Mouse (Mus musculus) embryonic fibroblast, embryonic 13.5 days (primary cell): ENCODE results near the gene AC124502.3. TPM values are rescaled to one million over a fixed set of nuclear protein-coding genes. Genes with fewer than 3 reads are reported as not detected.

Experiments used
- H3K27ac ChIP-seq: 2 replicates; pipeline ENCODE4 v1.5.1; 2012; ENCODE audit warnings: low read length, control low read depth, inconsistent platforms; ENCODE audit not compliant: insufficient read depth
- H3K4me1 ChIP-seq: 2 replicates; pipeline ENCODE4 v1.6.1; 2011; ENCODE audit warnings: low read length; ENCODE audit not compliant: control insufficient read depth, insufficient read depth
- H3K4me3 ChIP-seq: 2 replicates; pipeline ENCODE4 v1.5.1; 2011; ENCODE audit warnings: mild to moderate bottlenecking, control low read depth, low read length; ENCODE audit not compliant: insufficient read depth
- CTCF ChIP-seq: IDR thresholded peaks from 2 replicates; pipeline ENCODE4 v1.5.1; 2011; ENCODE audit warnings: mild to moderate bottlenecking, control low read depth, low read length, moderate library complexity, borderline replicate concordance; ENCODE audit not compliant: insufficient read depth
- POLR2A ChIP-seq: IDR thresholded peaks from 2 replicates; pipeline ENCODE4 v1.6.1; 2011; ENCODE audit warnings: low read depth, mild to moderate bottlenecking, control low read depth, low read length, moderate library complexity
- polyA plus RNA-seq: library from polyadenylated mRNA; stranded (reverse); fragments of >200 nt; gene quantifications from 2 replicates; pipeline ENCODE4 v1.2.4, GENCODE M21; 2011; ENCODE audit warnings: low read depth; ENCODE audit not compliant: missing spikeins, insufficient read length

AC124502.3 gene
- polyA plus RNA-seq, 1 experiment = 1.5 TPM

DNA sequence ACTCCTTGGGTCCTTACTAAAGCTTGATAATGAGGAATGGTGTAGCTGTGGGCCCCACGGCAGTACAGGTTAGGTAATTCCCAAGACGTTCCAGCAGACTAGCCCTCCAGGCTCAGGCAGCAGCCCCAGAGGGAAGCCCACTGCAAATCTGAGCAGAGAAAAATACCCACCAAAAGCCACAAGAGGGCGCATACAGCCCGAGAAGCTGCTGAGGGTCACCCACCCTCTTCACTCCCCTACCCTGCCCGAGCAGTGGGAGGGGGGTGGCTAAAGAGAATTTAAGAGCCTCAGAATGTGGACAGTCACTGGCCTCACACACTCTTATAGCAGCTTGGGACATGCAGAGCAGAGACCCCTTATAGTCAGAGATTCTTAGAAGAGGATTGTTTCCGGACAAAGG is 17.6 kb downstream of the AC124502.3 start:
- Histone ChIP-seq H3K4me1 (peaks cover 26% of the 10 kb centered on the region), H3K27ac (peak overlapping the region; percentile 13; the same call in 1 of the 2 replicates), H3K4me3 (no peak overlapping the region)
- TF ChIP-seq CTCF (0 out of 2 replicates have a peak, but pooled peaks have one; percentile 14), POLR2A (no peak)

DNA sequence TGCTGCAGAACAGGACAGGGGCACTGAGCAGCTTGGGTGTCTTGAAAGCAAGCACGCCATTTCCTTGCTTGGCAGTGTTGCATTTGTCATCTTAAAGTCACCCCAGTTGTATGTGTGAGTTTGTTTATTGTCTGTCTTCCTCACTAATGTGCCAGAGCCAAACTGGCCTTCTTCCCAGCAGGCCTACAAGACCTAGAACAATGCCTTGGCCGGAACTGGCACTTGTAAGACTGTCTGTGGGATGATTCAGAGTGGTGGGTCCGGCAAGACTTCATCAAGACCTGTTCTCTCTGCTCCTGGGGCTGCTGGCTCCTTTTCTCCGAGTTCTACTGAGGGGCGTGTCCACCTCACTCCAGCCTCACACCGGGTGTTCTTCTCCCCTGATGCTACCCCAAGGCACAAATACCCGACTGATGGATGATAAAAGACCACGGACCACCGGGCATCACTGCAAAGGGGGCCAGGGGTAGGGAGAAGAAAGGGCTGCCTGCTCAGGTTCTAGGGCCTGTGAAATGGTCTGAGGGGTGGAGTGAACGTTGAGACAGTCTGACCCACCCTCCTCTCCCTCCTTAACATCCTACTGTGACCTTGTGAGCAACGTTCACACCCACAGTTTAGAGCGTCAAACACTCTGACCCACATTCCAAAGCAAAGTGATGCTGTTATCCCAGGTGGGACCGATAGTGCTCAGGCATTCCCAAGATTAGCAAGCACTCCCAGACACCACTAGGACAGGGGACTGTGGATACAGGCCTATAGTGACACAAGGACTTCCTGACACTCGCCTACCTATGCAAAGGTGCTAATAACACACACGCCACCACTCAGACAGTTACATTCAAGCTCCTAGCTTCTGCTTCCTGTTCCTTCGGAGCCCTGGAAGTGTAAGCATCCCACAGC is 19.4 kb downstream of the AC124502.3 start:
- Histone ChIP-seq H3K4me3 (no peak overlapping the region), H3K27ac (peak overlapping the region; percentile 96), H3K4me1 (peaks cover 34% of the 10 kb centered on the region)
- no peak for TF ChIP-seq CTCF
- peak; percentile 56 for TF ChIP-seq POLR2A

DNA sequence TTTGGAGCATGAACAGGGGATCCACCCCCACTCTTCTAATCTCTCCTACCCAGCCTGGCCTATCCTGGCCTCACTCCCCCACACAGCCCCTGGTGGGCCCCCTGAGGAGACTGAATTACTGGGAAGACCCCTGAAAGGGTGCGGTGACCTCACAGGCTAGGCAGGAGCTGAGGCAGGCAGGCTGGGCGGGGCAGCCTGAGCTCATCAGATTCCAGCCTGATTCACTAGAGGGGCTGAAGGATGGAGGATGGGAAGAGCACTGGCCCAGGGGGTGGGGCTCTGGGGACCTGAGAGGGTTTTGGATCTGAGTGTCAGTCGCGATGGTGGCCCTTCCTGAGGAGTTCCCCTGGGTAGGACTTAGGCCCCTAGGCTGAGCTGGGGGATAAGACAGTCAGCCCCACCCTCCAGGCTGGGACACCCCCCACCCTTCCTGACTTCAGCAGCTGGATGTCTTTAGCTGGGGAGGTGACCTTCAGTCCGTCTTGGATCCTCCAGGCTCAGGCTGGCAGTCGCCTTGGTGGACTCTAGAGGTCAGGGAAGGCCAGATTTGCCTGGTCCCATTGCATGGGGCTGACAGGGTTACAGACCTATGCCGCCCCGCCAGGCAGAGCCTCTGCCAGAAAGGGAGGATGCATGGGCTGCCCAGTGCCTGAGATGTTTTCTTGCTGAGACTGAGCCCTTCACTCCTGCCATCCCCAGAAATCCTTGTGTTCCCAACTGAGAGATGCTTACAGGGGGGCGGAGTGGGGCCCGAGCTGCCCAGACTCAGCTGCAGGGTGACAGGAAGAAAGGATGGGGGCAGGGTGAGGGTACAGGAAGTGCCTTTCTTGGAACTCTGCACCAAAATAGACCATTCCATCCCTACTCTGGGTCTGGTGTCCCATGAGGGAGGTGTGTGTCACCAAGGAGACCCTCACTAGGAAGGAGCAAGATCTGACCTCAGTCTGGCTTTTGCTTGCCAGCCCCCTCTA is 20.4 kb downstream of the AC124502.3 start:
- Histone ChIP-seq H3K27ac (peak overlapping the region; percentile 96), H3K4me3 (no peak overlapping the region), H3K4me1 (peaks cover 34% of the 10 kb centered on the region)
- TF ChIP-seq CTCF = no peak
- peak; percentile 47 for TF ChIP-seq POLR2A

DNA sequence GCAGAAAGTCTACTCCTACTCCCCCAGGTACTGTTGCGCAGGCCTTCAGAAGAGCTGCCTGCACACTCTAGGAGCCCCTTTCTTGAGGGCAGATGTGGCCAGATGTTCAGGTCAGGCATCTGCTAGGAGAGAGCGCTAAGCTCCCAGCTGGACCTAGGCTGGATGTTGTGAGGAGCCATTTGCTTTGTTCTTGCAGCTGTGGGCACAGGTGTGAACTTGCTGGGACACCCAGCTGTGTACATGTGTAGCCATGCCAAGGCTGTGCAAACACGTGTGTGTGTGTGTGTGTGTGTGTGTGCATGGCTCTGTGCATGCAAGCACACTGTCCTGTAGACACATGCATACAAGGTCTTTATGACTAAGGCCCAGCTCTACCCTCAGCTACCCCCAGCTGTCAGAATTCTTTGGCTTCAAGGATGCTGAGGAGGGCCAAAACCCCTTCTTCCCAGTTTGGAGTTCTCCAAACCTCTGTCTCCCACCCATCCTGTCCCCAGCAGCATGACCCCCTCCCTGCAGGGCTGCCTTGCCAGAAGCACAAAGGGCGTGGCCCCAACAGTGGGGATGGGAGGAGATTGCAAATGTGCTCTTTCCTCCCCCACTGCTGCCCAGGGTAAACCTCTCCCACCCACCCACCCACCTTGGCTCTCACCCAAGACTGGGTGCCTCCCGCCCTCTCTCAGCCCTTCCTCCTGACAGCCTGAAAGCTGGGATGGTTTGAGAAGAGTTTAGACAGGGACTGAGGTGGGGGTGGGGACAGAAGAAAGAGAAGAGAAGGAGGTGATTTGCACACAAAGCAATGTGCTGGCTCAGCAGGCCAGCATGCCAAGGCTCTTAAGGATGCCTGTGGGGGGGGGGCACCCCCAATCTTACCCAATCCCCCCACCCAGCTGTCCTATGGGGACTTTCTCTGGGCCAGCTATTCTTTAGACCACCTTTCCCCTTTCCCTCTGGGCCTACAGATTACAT is 22.0 kb downstream of the AC124502.3 start:
- no peak for TF ChIP-seq CTCF
- peak; percentile 71 for TF ChIP-seq POLR2A
- Histone ChIP-seq H3K27ac (peak overlapping the region; percentile 96), H3K4me1 (peaks cover 46% of the 10 kb centered on the region), H3K4me3 (no peak overlapping the region)

DNA sequence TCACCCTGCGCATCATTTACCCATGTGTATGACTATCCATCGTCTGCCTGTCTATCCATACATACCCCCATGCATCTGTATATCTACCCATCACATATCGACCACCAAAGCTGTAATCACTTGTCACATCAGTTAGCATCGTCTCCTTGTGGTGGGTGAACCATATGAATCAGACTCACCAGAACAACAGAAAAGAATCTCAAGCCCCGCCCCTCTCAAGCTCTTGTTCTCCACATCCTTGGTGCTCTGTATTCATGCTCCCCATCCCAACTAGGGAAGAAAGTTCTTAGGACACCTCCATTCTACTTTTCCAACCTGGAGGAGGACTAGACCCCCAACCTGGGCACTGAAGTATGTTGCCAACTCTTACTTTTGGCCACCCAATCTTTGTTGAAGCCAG is 23.4 kb downstream of the AC124502.3 start:
- H3K4me1 ChIP-seq = peaks cover 49% of the 10 kb centered on the region
- peak overlapping the region; percentile 73 for H3K27ac ChIP-seq
- no peak overlapping the region for H3K4me3 ChIP-seq
- TF ChIP-seq CTCF (no peak), POLR2A (no peak; the same call in 1 of the 2 replicates)

DNA sequence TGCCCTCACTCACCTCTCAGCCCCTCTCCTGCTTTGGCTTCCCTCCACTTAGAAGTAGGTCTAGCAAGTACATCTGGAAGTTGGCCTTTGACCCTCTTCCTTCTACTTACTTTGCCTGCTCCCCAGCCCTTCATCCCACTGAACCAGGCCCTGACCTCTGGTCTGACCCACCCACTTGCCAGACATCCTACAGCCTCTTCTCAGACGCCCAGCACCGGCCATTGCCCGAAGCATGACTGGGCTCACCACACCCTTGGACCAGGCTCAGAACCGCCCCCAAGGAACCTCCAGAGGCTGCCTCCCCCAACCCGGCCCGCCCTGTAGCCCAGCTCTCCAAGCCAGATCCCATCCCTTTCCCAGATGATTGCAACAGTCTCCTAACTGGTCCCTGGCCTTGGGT is 23.8 kb downstream of the AC124502.3 start:
- H3K4me1 ChIP-seq = peaks cover 53% of the 10 kb centered on the region
- no peak overlapping the region for H3K4me3 ChIP-seq
- TF ChIP-seq POLR2A = peak; percentile 17; the same call in 1 of the 2 replicates
- no peak for TF ChIP-seq CTCF
- peak overlapping the region; percentile 73 for H3K27ac ChIP-seq

DNA sequence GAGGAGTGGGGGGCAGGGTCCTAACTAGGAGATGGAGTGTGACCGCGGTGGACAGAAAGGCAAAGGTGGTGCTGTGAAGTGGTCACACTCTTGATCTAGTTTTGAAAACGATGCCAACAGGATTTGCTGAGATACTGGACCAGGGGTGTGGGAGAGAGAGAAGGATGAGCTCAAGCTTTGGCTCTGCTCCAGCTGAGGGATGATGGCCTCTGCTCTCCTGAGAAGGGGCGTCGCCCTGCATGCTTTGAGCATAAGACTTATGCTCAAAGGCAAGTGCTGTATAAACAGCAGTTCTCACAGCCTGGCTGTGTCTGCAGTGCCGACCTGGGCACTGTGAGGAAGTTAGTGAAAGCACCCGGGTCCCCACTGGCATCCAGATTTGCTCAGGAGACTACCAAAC is 26.4 kb downstream of the AC124502.3 start:
- TF ChIP-seq POLR2A = no peak
- no peak for TF ChIP-seq CTCF
- H3K27ac ChIP-seq = peak overlapping the region; percentile 4; the same call in 1 of the 2 replicates
- no peak overlapping the region for H3K4me3 ChIP-seq
- peaks cover 35% of the 10 kb centered on the region for H3K4me1 ChIP-seq

DNA sequence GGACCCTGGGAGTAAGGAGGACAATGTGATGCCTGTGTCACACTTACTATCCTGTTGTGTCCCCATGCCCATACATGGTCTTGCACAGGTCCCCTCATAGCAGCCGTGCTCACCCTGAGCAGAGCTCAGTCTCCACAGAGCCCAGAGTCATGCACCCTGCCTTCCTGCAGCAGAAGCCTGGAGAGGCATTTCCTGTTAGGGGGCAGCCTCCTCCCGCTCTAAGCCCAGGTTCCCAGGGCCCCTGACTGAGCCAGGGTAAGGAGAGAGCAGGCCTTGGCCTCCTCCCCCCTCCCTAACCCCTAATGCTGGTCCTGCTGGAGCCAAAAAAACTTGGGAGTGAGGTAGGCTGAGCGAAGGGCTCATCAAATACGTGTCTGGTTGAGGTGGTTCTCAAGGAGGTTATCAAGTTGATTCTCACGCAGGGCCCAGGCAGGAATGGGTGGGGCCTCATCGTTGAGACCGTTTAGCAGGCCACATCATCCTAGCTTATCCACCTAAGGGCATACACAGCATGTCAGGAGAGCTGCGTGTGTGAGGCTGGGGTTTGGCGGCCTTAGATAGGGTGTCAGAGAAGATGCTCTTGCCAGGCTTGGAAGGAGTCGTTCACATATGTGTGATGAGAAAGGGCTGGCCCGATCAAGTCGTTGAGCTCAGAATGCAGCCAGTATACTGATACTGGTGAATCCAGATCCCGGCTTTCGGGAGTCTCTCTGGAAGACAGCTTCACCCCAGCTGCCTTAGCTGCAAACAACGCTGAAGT is 28.5 kb downstream of the AC124502.3 start:
- Histone ChIP-seq H3K27ac (peak overlapping the region; percentile 92), H3K4me3 (no peak overlapping the region), H3K4me1 (peaks cover 22% of the 10 kb centered on the region)
- peak; percentile 43; the same call in 1 of the 2 replicates for TF ChIP-seq POLR2A
- no peak for TF ChIP-seq CTCF
